Mouse (Mus musculus) liver, adult 2 months (tissue): ENCODE data around the gene Smim4. TPM values are rescaled to one million over a fixed set of nuclear protein-coding genes. Genes with fewer than 3 reads are reported as not detected.

ENCODE experiments used
- DNase-seq: peaks from one replicate; pipeline ENCODE4 v3.0.0-alpha.2; 2011; ENCODE audit warnings: low read depth, low spot score; ENCODE audit errors: extremely low read depth
- H3K27ac ChIP-seq: fragments of 200-500 bp; replicated peaks from 2 replicates; pipeline ENCODE4 v1.5.1; 2012; ENCODE audit warnings: low read depth, mild to moderate bottlenecking, control low read depth, inconsistent platforms, low read length; ENCODE audit not compliant: insufficient read depth
- H3K27me3 ChIP-seq: fragments of 200-500 bp; 2 replicates; pipeline ENCODE4 v1.6.1; 2012; ENCODE audit warnings: mild to moderate bottlenecking, moderate library complexity, low read length, inconsistent platforms; ENCODE audit not compliant: control insufficient read depth, insufficient read depth
- H3K36me3 ChIP-seq: fragments of 200-500 bp; 2 replicates; pipeline ENCODE4 v1.6.1; 2012; ENCODE audit warnings: low read length, inconsistent platforms; ENCODE audit not compliant: control insufficient read depth, insufficient read depth
- H3K4me1 ChIP-seq: fragments of 200-500 bp; 2 replicates; pipeline ENCODE4 v1.6.1; 2011; ENCODE audit warnings: low read length; ENCODE audit not compliant: control insufficient read depth, insufficient read depth
- H3K4me3 ChIP-seq: fragments of 200-500 bp; 2 replicates; pipeline ENCODE4 v1.5.1; 2011; ENCODE audit warnings: low read depth, mild to moderate bottlenecking, control low read depth, low read length, moderate library complexity; ENCODE audit not compliant: insufficient read depth
- H3K79me2 ChIP-seq: fragments of 200-500 bp; 2 replicates; pipeline ENCODE4 v1.6.1; 2012; ENCODE audit warnings: inconsistent platforms, mild to moderate bottlenecking, low read length, moderate library complexity; ENCODE audit not compliant: control insufficient read depth, insufficient read depth
- H3K9ac ChIP-seq: fragments of 200-500 bp; 2 replicates; pipeline ENCODE4 v1.6.1; 2012; ENCODE audit warnings: low read depth, mild to moderate bottlenecking, control low read depth, inconsistent platforms, low read length
- CTCF ChIP-seq: fragments of 200-500 bp; IDR thresholded peaks from 2 replicates; pipeline ENCODE4 v1.5.1; 2011; ENCODE audit warnings: low read depth, low read length, control low read depth
- POLR2A ChIP-seq: fragments of 200-500 bp; IDR thresholded peaks from 2 replicates; pipeline ENCODE4 v1.6.1; 2011; ENCODE audit warnings: low read length, control low read depth; ENCODE audit not compliant: insufficient read depth; ENCODE audit errors: extremely low read depth
- WGBS: fragments of 180-500 bp; shearing (Covaris S2); methylation state at CpG from one replicate; pipeline ENCODE4 v1.1.7; 2018; 5-methylcytosine and 5-hydroxymethylcytosine counted together
- polyA plus RNA-seq: library from polyadenylated mRNA; depleted of rRNA; stranded (reverse); fragments of >200 nt; gene quantifications from 2 replicates; pipeline ENCODE4 v1.2.3, GENCODE M21; 2012
- total RNA-seq: library from RNA; depleted of rRNA; stranded (reverse); fragments of >200 nt; gene quantifications from 2 replicates; pipeline ENCODE4 v1.2.3, GENCODE M21; 2014

Gene Smim4
- total and polyA plus RNA-seq, 2 experiments = 35.3 to 65.1 TPM

- no peak overlapping the region for H3K4me3 ChIP-seq
- no peaks in the 10 kb centered on the region; the same call in 1 of the 2 replicates for H3K27me3 ChIP-seq
- WGBS = 69% methylated on average over 11 of the region's 11 CpGs
- H3K27ac ChIP-seq = no peak overlapping the region
- DNase-seq = no peak
- H3K4me1 ChIP-seq = peaks cover 4% of the 10 kb centered on the region; the same call in 1 of the 2 replicates
- TF ChIP-seq POLR2A = no peak
- no peak for TF ChIP-seq CTCF
- no peaks in the 10 kb centered on the region for H3K79me2 ChIP-seq
- H3K9ac ChIP-seq = no peak overlapping the region
- H3K36me3 ChIP-seq = no peaks in the 10 kb centered on the region
Observed at GRCm38 (mm10) chr14:31133023-31133665, 4.4 kb upstream of the Smim4 start.

GRCm38 (mm10) chr14:31132491-31132975 is 3.8 kb upstream of the Smim4 start:
- Histone ChIP-seq H3K4me3 (no peak overlapping the region), H3K36me3 (no peaks in the 10 kb centered on the region), H3K79me2 (no peaks in the 10 kb centered on the region), H3K27me3 (no peaks in the 10 kb centered on the region; the same call in 1 of the 2 replicates), H3K9ac (no peak overlapping the region), H3K4me1 (peaks cover 4% of the 10 kb centered on the region; the same call in 1 of the 2 replicates), H3K27ac (no peak overlapping the region)
- TF ChIP-seq POLR2A (no peak), CTCF (no peak)
- DNase-seq = no peak
- WGBS = 91% methylated on average over 7 of the region's 7 CpGs

- 38% methylated on average over 6 of the region's 6 CpGs for WGBS
- Histone ChIP-seq H3K9ac (no peak overlapping the region), H3K4me1 (peaks cover 7% of the 10 kb centered on the region), H3K4me3 (no peak overlapping the region), H3K27me3 (no peaks in the 10 kb centered on the region; the same call in 1 of the 2 replicates), H3K79me2 (peaks cover 3% of the 10 kb centered on the region; the same call in 1 of the 2 replicates), H3K36me3 (no peaks in the 10 kb centered on the region), H3K27ac (no peak overlapping the region)
- no peak for DNase-seq
- TF ChIP-seq POLR2A (no peak), CTCF (no peak)
Observed at GRCm38 (mm10) chr14:31132031-31132430, 3.3 kb upstream of the Smim4 start.

- no peak for DNase-seq
- Histone ChIP-seq H3K4me3 (peak overlapping the region; percentile 64), H3K79me2 (peaks cover 8% of the 10 kb centered on the region; the same call in 1 of the 2 replicates), H3K4me1 (peaks cover 11% of the 10 kb centered on the region), H3K27me3 (no peaks in the 10 kb centered on the region; the same call in 1 of the 2 replicates), H3K9ac (peak overlapping the region; percentile 91), H3K27ac (no peak overlapping the region), H3K36me3 (no peaks in the 10 kb centered on the region)
- 5% methylated on average over 43 of the region's 43 CpGs for WGBS
- TF ChIP-seq CTCF (no peak), POLR2A (no peak)
Observed at GRCm38 (mm10) chr14:31131272-31131821, 2.6 kb upstream of the Smim4 start.

- Histone ChIP-seq H3K27me3 (no peaks in the 10 kb centered on the region; the same call in 1 of the 2 replicates), H3K4me3 (peak within 1 kb of the TSS; percentile 64), H3K27ac (no peak within 1 kb of the TSS), H3K4me1 (peaks cover 14% of the 10 kb centered on the region), H3K36me3 (no peaks in the 10 kb centered on the region; the same call in 1 of the 2 replicates), H3K79me2 (peaks cover 11% of the 10 kb centered on the region; the same call in 1 of the 2 replicates), H3K9ac (peak within 1 kb of the TSS; percentile 91)
- 5% methylated on average over 63 of the region's 63 CpGs for WGBS
- no peak for DNase-seq
- TF ChIP-seq POLR2A (peak; percentile 54; the same call in 1 of the 2 replicates), CTCF (no peak)
Observed at GRCm38 (mm10) chr14:31130236-31131220, 1.8 kb upstream of the Smim4 start, which contains the start of gene Nt5dc2. Nt5dc2 (plus strand) TSS chr14:31131053.
